Mouse (Mus musculus) kidney, embryonic 14.5 days (tissue): ENCODE results near the gene Aldh2. TPM values are rescaled to one million over a fixed set of nuclear protein-coding genes. Genes with fewer than 3 reads are reported as not detected.

Experiments used
- ATAC-seq: fragments of 200-750 bp; cut with Nextera tagmentation; 2 replicates; pipeline ENCODE4 v1.8.0; 2017; ENCODE audit warnings: moderate number of reproducible peaks, mild to moderate bottlenecking, moderate TSS enrichment, moderate library complexity; ENCODE audit not compliant: low FRiP score, low TSS enrichment
- H3K27ac ChIP-seq: fragments of 300-500 bp; sonication (generic); 2 replicates; pipeline ENCODE4 v1.5.1; 2014; ENCODE audit warnings: low read depth, mild to moderate bottlenecking, low read length, moderate library complexity, mixed read lengths
- H3K27me3 ChIP-seq: fragments of 300-500 bp; sonication (generic); 2 replicates; pipeline ENCODE4 v1.6.1; 2014; ENCODE audit warnings: mild to moderate bottlenecking, low read length; ENCODE audit not compliant: control insufficient read depth, insufficient read depth
- H3K36me3 ChIP-seq: fragments of 300-500 bp; sonication (generic); 2 replicates; pipeline ENCODE4 v1.6.1; 2014; ENCODE audit warnings: low read length, mixed read lengths; ENCODE audit not compliant: control insufficient read depth, insufficient read depth
- H3K4me1 ChIP-seq: fragments of 300-500 bp; sonication (generic); 2 replicates; pipeline ENCODE4 v1.6.1; 2014; ENCODE audit warnings: low read length, mixed read lengths; ENCODE audit not compliant: control insufficient read depth, insufficient read depth
- H3K4me2 ChIP-seq: fragments of 300-500 bp; sonication (generic); replicated peaks from 2 replicates; pipeline ENCODE4 v1.6.1; 2014; ENCODE audit warnings: low read depth, mild to moderate bottlenecking, low read length
- H3K4me3 ChIP-seq: fragments of 300-500 bp; sonication (generic); 2 replicates; pipeline ENCODE4 v1.5.1; 2014; ENCODE audit warnings: mild to moderate bottlenecking, low read length
- H3K9ac ChIP-seq: fragments of 300-500 bp; sonication (generic); 2 replicates; pipeline ENCODE4 v1.6.1; 2014; ENCODE audit warnings: low read depth, mild to moderate bottlenecking, low read length, moderate library complexity
- H3K9me3 ChIP-seq: fragments of 300-500 bp; sonication (generic); 2 replicates; pipeline ENCODE4 v1.6.1; 2016; ENCODE audit warnings: low read length; ENCODE audit not compliant: control insufficient read depth
- WGBS: fragments of 180-500 bp; shearing (Covaris S2); extraction: QIAGEN DNeasy Blood & Tissue Kit; methylation state at CpG from one replicate; pipeline ENCODE4 v1.1.7; 2014; 5-methylcytosine and 5-hydroxymethylcytosine counted together
- polyA plus RNA-seq: library from polyadenylated mRNA; unstranded; fragments of >200 nt; fragmentation: Nextera tagmentation; extraction: Ambion mirVana; gene quantifications from 2 replicates; pipeline ENCODE4 v1.2.1, GENCODE M21; 2014

Gene Aldh2
- polyA plus RNA-seq, 1 experiment from 2014 or later, result 78.8 TPM

DNA sequence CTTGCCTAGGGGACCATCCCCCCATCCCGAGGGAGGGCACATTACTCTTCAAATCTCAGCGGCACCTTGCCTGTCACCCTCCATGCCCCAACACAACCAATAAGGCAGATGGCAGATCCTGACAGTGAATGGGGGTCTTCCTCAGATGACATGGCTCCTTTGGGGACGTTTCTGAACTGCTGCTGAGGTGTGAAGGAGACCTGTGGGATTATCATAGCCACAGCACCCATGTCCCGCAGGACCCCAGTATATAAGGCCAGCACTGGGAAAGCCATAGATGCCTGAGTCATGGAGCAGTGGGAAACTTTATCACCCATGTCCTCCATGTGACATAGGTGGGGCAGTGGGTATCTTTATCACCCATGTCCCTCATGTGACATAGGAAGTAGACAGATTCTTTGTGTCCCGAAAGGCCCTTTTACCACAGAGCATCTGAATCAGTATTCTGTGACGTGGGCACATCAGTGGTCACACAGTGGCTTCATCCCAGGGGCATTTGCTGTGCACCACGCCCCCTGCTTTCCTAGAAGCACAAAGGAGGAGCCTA is 4.4 kb upstream of the Aldh2 start:
- no peak for ATAC-seq
- Histone ChIP-seq H3K4me1 (peaks cover 10% of the 10 kb centered on the region), H3K36me3 (no peaks in the 10 kb centered on the region), H3K4me3 (no peak overlapping the region), H3K9ac (no peak overlapping the region), H3K27me3 (no peaks in the 10 kb centered on the region), H3K4me2 (no peak overlapping the region), H3K9me3 (no peaks in the 10 kb centered on the region), H3K27ac (no peak overlapping the region)
- WGBS, result 84% methylated on average over 7 of the region's 7 CpGs

DNA sequence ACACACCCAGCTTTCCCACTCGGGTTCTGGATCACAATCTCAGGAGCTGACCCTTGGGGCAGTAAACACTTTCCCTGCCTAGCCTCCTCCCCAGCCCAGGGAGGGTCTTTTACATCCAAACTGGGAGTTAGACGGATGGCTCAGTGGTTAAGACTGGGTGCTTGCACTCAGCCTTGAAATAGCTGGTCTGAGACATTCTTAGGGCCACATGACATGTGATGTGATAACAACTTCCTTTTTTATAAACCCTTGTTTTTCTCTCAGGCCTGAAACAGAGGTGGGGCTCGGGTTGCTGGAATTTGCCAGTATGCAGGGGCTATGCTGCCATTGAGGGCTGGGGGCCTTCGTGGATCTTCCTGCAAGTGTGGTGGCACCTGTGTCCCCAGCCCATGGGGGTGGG is 3.7 kb upstream of the Aldh2 start:
- no peaks in the 10 kb centered on the region for H3K27me3 ChIP-seq

DNA sequence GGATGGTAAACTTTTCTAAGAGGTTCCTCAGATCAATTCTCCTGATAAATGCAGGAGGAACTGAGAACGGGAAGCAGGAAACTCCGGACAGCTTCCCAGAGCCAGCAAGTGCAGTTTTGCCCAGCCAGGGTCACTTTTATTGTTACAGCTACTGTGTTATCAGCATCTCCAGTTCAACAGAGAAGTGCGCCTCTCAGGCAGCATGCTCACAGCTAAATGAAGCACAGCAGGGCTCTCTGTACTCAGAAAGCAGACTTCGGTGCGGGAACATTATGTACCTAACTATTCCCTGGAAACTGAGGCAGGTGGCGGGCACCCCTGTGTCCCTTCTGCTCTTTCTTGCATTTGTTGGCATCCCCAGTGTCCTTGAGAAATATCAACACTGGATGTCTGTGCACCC is 2.6 kb upstream of the Aldh2 start:
- Histone ChIP-seq H3K4me1 (peaks cover 17% of the 10 kb centered on the region), H3K9ac (no peak overlapping the region), H3K9me3 (no peaks in the 10 kb centered on the region), H3K4me2 (no peak overlapping the region), H3K27ac (no peak overlapping the region), H3K4me3 (no peak overlapping the region), H3K36me3 (no peaks in the 10 kb centered on the region), H3K27me3 (no peaks in the 10 kb centered on the region)
- WGBS, result 74% methylated on average over 6 of the region's 6 CpGs
- no peak for ATAC-seq

More for the DNA sequence above, 3.7 kb upstream of the Aldh2 start:
- Histone ChIP-seq H3K4me3 (no peak overlapping the region), H3K4me2 (no peak overlapping the region), H3K9me3 (no peaks in the 10 kb centered on the region), H3K27ac (no peak overlapping the region), H3K9ac (no peak overlapping the region), H3K36me3 (no peaks in the 10 kb centered on the region), H3K4me1 (peaks cover 15% of the 10 kb centered on the region)
- no peak for ATAC-seq
- WGBS, result 71% methylated on average over 4 of the region's 4 CpGs

DNA sequence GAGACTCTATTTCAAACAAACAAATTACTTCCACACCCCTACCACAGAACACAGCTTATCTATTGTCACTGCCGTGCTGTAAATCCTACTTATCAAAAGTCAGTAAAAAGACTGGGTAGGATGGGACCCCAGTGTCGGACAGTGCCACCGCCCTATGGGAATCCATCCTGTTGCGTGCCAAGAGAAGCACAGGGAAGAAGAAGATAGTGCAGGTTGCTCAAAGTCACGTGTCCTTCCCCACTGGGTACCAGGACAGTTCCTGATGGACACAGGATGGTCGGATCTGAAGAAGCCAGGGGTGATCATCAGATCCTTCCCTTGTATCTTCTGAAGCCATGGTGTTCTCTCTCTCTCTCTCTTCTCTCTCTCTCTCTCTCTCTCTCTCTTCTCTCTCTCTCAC is 2.1 kb upstream of the Aldh2 start:
- Histone ChIP-seq H3K9ac (no peak overlapping the region), H3K27ac (no peak overlapping the region), H3K9me3 (no peaks in the 10 kb centered on the region), H3K27me3 (no peaks in the 10 kb centered on the region), H3K4me2 (no peak overlapping the region), H3K36me3 (no peaks in the 10 kb centered on the region), H3K4me3 (no peak overlapping the region), H3K4me1 (peaks cover 17% of the 10 kb centered on the region)
- 87% methylated on average over 6 of the region's 6 CpGs for WGBS
- no peak for ATAC-seq

DNA sequence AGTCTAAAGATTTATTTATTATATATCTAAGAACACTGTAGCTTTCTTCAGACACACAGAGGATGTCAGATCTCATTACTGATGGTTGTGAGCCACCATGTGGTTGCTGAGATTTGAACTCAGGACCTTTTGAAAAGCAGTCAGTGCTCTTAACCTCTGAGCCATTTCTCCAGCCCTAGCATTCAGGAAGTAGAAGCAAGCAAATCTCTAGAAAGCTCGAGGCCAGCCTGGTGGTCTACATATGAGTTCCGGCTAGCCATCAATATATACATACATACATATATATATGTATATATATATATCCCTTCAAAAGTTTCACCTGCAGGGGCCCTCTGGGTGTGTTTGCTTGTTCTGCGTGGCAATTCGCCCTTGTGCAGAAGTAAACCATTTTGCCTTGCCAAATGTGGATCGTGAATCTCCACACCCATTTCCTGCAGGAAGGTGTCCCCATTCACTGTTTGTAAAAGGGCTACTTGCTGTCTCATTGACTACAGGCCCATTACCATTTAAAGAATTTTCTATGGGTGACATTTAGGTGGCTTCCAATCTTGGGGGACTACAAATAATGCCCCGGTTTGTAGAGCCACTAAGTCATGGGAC is 1.2 kb upstream of the Aldh2 start:
- Histone ChIP-seq H3K9me3 (no peaks in the 10 kb centered on the region), H3K36me3 (no peaks in the 10 kb centered on the region), H3K27ac (no peak overlapping the region), H3K27me3 (no peaks in the 10 kb centered on the region), H3K9ac (no peak overlapping the region), H3K4me2 (no peak overlapping the region), H3K4me1 (peaks cover 17% of the 10 kb centered on the region), H3K4me3 (no peak overlapping the region)
- WGBS, result 85% methylated on average over 6 of the region's 6 CpGs
- no peak for ATAC-seq

DNA sequence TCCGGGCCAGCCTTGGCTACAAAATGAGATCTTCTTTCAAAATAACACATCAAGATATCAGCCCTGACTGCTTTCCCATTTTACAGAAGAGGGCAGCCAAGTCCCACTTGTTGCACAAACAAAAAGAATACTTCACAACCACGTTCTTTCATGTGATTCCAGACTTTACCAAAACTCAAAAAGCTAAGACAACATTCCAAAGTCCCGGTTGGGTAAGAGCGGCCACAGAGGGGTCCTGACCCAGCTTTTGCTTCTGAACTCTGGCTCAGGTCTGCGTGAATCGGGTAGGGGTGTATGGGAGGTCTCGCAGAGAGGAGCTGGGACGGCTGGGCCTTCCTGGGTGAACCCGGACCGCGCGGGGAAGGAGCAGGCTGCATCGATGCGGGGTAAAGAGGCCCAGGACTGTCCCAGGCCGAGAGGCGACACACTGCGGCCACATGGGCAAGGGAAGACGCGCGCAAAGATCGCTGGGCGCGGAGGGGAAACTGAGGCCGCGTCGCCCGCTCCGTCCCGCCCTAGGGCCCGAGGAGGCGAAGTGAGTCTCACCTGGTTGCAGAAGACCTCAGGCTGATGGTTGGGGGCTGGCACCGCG is 712 bp downstream of the Aldh2 start:
- peaks cover 17% of the 10 kb centered on the region for H3K4me1 ChIP-seq
- no peaks in the 10 kb centered on the region for H3K9me3 ChIP-seq
- no peaks in the 10 kb centered on the region for H3K36me3 ChIP-seq
- peak overlapping the region; percentile 94 for H3K4me2 ChIP-seq
- H3K9ac ChIP-seq, result peak overlapping the region; percentile 78
- WGBS, result 4% methylated on average over 33 of the region's 33 CpGs
- peak overlapping the region; percentile 80 for H3K4me3 ChIP-seq
- peak overlapping the region; percentile 32; the same call in 1 of the 2 replicates for H3K27ac ChIP-seq
- ATAC-seq, result peak; percentile 58
- H3K27me3 ChIP-seq, result no peaks in the 10 kb centered on the region

DNA sequence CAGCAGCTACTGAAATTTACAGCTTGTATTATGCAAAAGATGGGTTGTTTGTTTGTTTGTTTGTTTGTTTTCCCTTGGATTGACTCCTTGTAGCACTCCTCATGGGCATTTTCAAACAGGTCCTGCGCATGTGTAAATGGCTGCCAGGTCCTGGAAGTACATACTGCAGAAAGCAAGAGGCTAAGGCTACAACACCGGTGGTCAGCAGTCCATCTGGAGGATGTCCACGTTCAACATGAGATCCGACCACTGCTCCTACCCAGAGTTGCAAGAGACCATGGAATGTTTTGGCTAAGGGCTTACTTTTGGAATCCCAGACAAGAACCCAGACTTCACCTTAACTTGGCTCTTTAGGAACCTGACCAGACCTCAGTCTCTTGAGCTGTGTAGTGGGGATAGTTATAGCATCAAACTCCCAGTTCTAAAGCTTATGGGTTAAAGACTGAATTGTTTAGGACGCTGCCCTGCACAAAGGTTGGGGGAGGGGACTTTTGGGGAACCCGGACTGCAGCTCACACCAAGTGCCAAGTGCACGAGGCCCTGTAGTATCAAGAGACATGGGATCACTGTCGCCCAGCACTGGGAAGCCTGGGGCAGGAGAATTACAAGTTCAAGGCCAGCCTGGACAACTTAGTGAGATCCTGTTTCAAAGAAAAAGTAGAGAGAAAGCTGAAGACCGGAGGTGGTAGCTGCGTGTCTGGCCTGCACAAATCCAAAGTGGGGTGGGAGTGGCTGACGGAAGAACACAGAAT is 1.4 kb downstream of the Aldh2 start:
- Histone ChIP-seq H3K27ac (no peak overlapping the region), H3K9ac (0 out of 2 replicates have a peak overlapping the region, but pooled peaks have one; percentile 78)
- 51% methylated on average over 11 of the region's 11 CpGs for WGBS

DNA sequence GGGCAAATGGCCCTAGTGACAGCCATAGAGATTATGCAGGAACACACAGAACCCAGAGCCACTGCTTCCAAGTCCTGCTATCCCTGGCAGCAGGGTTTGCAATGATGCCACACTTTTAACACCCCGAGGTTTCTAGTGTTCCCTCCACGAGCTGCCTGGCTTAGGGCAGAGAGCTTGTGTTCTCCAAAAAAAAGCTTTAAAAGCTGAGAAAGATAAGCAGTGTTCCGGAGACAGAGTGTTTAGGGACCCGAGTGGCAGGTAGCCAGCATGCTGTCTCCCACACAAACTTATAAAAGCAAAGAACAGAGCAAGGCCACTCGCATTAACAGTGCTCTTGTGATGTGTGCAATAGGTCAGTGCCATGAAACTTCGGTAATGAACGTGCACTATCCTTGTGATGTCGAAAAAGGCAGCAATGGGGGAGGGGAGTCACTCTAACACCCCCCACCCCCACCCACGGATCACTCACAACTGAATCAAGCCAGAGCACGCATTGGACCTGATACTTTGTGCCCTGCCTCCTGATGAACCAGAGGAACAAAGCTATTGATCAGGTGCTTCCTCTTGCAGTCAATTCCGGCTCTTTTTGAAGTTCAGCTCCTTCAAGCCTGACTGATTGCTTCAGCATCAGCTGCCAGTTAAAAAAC is 2.1 kb downstream of the Aldh2 start:
- peaks cover 23% of the 10 kb centered on the region for H3K4me1 ChIP-seq
- H3K4me2 ChIP-seq, result no peak overlapping the region; the same call in 1 of the 2 replicates
- WGBS, result 54% methylated on average over 11 of the region's 11 CpGs
- H3K36me3 ChIP-seq, result no peaks in the 10 kb centered on the region
- no peaks in the 10 kb centered on the region for H3K9me3 ChIP-seq
- no peak for ATAC-seq
- no peaks in the 10 kb centered on the region for H3K27me3 ChIP-seq
- H3K27ac ChIP-seq, result no peak overlapping the region
- no peak overlapping the region for H3K4me3 ChIP-seq
- no peak overlapping the region for H3K9ac ChIP-seq

More for the DNA sequence above, 1.4 kb downstream of the Aldh2 start:
- ATAC-seq, result no peak
- no peaks in the 10 kb centered on the region for H3K36me3 ChIP-seq
- no peaks in the 10 kb centered on the region for H3K9me3 ChIP-seq
- H3K4me2 ChIP-seq, result peak overlapping the region; percentile 94
- peak overlapping the region; percentile 80 for H3K4me3 ChIP-seq
- H3K4me1 ChIP-seq, result peaks cover 17% of the 10 kb centered on the region
- no peaks in the 10 kb centered on the region for H3K27me3 ChIP-seq
